Mouse (Mus musculus) left cerebral cortex, postnatal 36 days (tissue): ENCODE measurements around the gene Pde3b. TPM values are rescaled to one million over a fixed set of nuclear protein-coding genes. Genes with fewer than 3 reads are reported as not detected.
"Not testable (repeated sequence)": the region's sequence is repeated elsewhere in the genome, so short reads cannot be mapped to it uniquely, and the experiment has no call there.

ENCODE experiments used
- DNase-seq, 2 experiments: peaks; one replicate each; pipeline ENCODE4 v3.0.0; 2021 to 2022; ENCODE audit warnings: low spot score in 2 of 2, mixed read lengths in 1 of 2
- intact Hi-C: fragments of 180-260 bp; cut with DNase I; formaldehyde crosslinking; loops from one replicate; pipeline ENCODE4 v1.15.1; 2025
- total RNA-seq, 2 experiments: library from RNA; stranded (reverse); gene quantifications; 2 replicates each; pipeline ENCODE4 v1.2.3; 2021

Pde3b gene
- total RNA-seq, 2 experiments from 2014 or later = 6.8 to 9.1 TPM

GRCm38 (mm10) chr7:114474889-114475288 is 59.8 kb downstream of the Pde3b start:
- DNase-seq = no peak
- intact Hi-C loops = no loop called here

- DNase-seq = no peak
Observed at GRCm38 (mm10) chr7:114477884-114478283, 62.8 kb downstream of the Pde3b start.

GRCm38 (mm10) chr7:114478901-114479300 is 63.8 kb downstream of the Pde3b start:
- intact Hi-C loops = no loop called here
- no peak for DNase-seq

More at GRCm38 (mm10) chr7:114477884-114478283, 62.8 kb downstream of the Pde3b start:
- intact Hi-C loops = no loop called here

- no peak for DNase-seq
- intact Hi-C loops = no loop called here
Observed at GRCm38 (mm10) chr7:114479779-114480178, 64.7 kb downstream of the Pde3b start.

- DNase-seq = no peak
- intact Hi-C loops = no loop called here
Observed at GRCm38 (mm10) chr7:114480196-114480989, 65.3 kb downstream of the Pde3b start.

GRCm38 (mm10) chr7:114481008-114481407 is 65.9 kb downstream of the Pde3b start:
- no peak for DNase-seq
- intact Hi-C loops = no loop called here

- intact Hi-C loops = no loop called here
- no peak for DNase-seq
Observed at GRCm38 (mm10) chr7:114481429-114481931, 66.4 kb downstream of the Pde3b start.

- intact Hi-C loops = loop anchor here (5.0 to 10.0 kb wide), 2 partner anchors 75 to 208 kb away; partner anchors contain the start of gene Pde3b
- no peak for DNase-seq
Observed at GRCm38 (mm10) chr7:114492540-114492939, 77.5 kb downstream of the Pde3b start.

GRCm38 (mm10) chr7:114494033-114494432 is 79.0 kb downstream of the Pde3b start:
- intact Hi-C loops = loop anchor here (5.0 to 10.0 kb wide), 2 partner anchors 77 to 209 kb away; partner anchors contain the start of gene Pde3b

GRCm38 (mm10) chr7:114499293-114499692 is 84.2 kb downstream of the Pde3b start:
- intact Hi-C loops = loop anchor here (10.0 kb wide), 1 partner anchor 214 kb away; no protein-coding TSS in a partner anchor
- no peak for DNase-seq

More at GRCm38 (mm10) chr7:114494033-114494432, 79.0 kb downstream of the Pde3b start:
- no peak for DNase-seq

GRCm38 (mm10) chr7:114508879-114509278 is 93.8 kb downstream of the Pde3b start:
- intact Hi-C loops = no loop called here
- DNase-seq = no peak

- intact Hi-C loops = no loop called here
- DNase-seq = no peak
Observed at GRCm38 (mm10) chr7:114520122-114520521, 105.0 kb downstream of the Pde3b start.

GRCm38 (mm10) chr7:114526245-114526644 is 111.2 kb downstream of the Pde3b start:
- intact Hi-C loops = no loop called here
- DNase-seq = no peak

GRCm38 (mm10) chr7:114536179-114536578 is 121.1 kb downstream of the Pde3b start:
- DNase-seq = no peak
- intact Hi-C loops = no loop called here

GRCm38 (mm10) chr7:114562531-114563241 is 147.6 kb downstream of the Pde3b start, which contains the start of gene Cyp2r1:
TSS of gene Cyp2r1 (minus strand) at chr7:114562972.
- intact Hi-C loops = no loop called here
- DNase-seq = peak; percentile 80 to 82

- intact Hi-C loops, DNase-seq: not testable (repeated sequence)
Observed at GRCm38 (mm10) chr7:114573866-114574265, 158.8 kb downstream of the Pde3b start.

- intact Hi-C loops = no loop called here
- no peak for DNase-seq
Observed at GRCm38 (mm10) chr7:114576931-114577330, 161.8 kb downstream of the Pde3b start.

- no peak for DNase-seq
- intact Hi-C loops = no loop called here
Observed at GRCm38 (mm10) chr7:114577665-114578064, 162.6 kb downstream of the Pde3b start.

- intact Hi-C loops = loop anchor here (2.0 to 5.0 kb wide), 4 partner anchors 54 to 236 kb away; no protein-coding TSS in a partner anchor
- DNase-seq = peak in 1 of 2 experiments; percentile 24
Observed at GRCm38 (mm10) chr7:114580426-114580825, 165.3 kb downstream of the Pde3b start.

GRCm38 (mm10) chr7:114581200-114581599 is 166.1 kb downstream of the Pde3b start:
- no peak for DNase-seq
- intact Hi-C loops = loop anchor here (2.0 to 5.0 kb wide), 4 partner anchors 54 to 236 kb away; no protein-coding TSS in a partner anchor
